Comparison of ENCODE assay signal across 10 mouse cellular contexts in the genomic region with DNA sequence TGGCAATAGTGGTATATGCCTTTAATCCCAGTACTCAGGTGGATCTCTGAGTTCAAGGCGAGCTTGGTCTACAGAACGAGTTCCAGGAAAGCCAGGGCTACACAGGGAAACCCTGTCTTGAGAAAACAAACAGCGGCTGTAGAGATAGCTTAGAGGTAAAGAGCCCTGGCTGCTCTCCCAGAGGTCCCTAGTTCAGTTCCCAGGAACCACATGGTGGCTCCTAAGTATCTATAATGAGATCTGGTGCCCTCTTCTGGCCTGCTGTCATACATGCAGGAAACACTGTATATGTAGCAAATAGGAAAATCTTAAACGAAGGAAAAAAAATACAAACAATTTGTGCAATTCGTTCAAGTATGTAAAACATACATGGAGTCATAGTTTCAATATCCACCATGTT.
A peak's percentile ranks its signal among the peaks of the same experiment; 100 is the strongest.
DNase-seq lines count a peak whose midpoint lies in the region; ATAC-seq and TF ChIP-seq lines count a peak whose summit lies in the region.
"Had no signal": no experiment of that assay in that cellular context is flagged by ENCODE, and none has a peak within 500 bp of the region (broad histone marks: within the 10 kb centered on the region; RNA-seq: fewer than 3 reads in every experiment).

No protein-coding gene starts in this region.

- H3K36me3 ChIP-seq in kidney, adult 2 months (ENCODE audit: control insufficient read depth, insufficient read depth, low read length) = peaks cover 14% of the 10 kb centered on the region
- peaks cover 38% of the 10 kb centered on the region; the same call in 1 of the 2 replicates for H3K36me3 ChIP-seq in kidney, embryonic 14.5 days (ENCODE audit: control insufficient read depth, insufficient read depth, low read length)
- H3K36me3 ChIP-seq in E14TG2a.4 (ENCODE audit: insufficient read depth, low read length) = no peaks in the 10 kb centered on the region
- H3K36me3 ChIP-seq in forebrain, embryonic 12.5 days (replicated peaks) = peaks cover 64% of the 10 kb centered on the region

- no peak overlapping the region for H3K4me3 ChIP-seq in kidney, adult 2 months (ENCODE audit: insufficient read depth, low read depth, low read length)
- no peak overlapping the region for H3K4me3 ChIP-seq in kidney, embryonic 14.5 days (ENCODE audit: low read length)
- H3K4me3 ChIP-seq in E14TG2a.4 (replicated peaks; ENCODE audit: low read length) = no peak overlapping the region
- H3K4me3 ChIP-seq in forebrain, embryonic 12.5 days (replicated peaks) = no peak overlapping the region
- H3K4me3 ChIP-seq: heart, embryonic 13.5 days; midbrain, embryonic 10.5 days had no signal

- 74% methylated on average over 5 of the region's 5 CpGs for WGBS in kidney, adult 2 months
- 79% methylated on average over 5 of the region's 5 CpGs for WGBS in kidney, embryonic 14.5 days
- WGBS in forebrain, embryonic 12.5 days = 80% methylated on average over 5 of the region's 5 CpGs

- TF ChIP-seq CTCF in kidney, adult 2 months (conservative IDR thresholded peaks at IDR 0.05; ENCODE audit: insufficient read depth, insufficient read length, low read depth, low read length) = 0 out of 2 replicates have a peak, but pooled peaks have one; percentile 20
- peak; percentile 25 for TF ChIP-seq CTCF in E14TG2a.4 (conservative IDR thresholded peaks at IDR 0.05; ENCODE audit: low read length)

- peak; percentile 58 for DNase-seq in kidney, adult 2 months
- DNase-seq in WW6 (ENCODE audit: low read depth, low spot score) = peak; percentile 16
- peak; percentile 29 for DNase-seq in lung, postnatal 10 days
- DNase-seq: right cerebral cortex, postnatal 14 days had no signal

- TF ChIP-seq POLR2A in kidney, adult 2 months (IDR thresholded peaks at IDR 0.05; ENCODE audit: low read depth, low read length) = no peak

- H3K9ac ChIP-seq in kidney, embryonic 14.5 days (ENCODE audit: low read depth, low read length) = no peak overlapping the region
- no peak overlapping the region for H3K9ac ChIP-seq in forebrain, embryonic 12.5 days
- H3K9ac ChIP-seq: heart, embryonic 13.5 days had no signal

- H3K27ac ChIP-seq in kidney, adult 2 months (ENCODE audit: insufficient read depth, low read depth, low read length) = no peak overlapping the region
- H3K27ac ChIP-seq in kidney, embryonic 14.5 days (ENCODE audit: low read depth, low read length) = no peak overlapping the region
- H3K27ac ChIP-seq in forebrain, embryonic 12.5 days = no peak overlapping the region
- H3K27ac ChIP-seq: heart, embryonic 13.5 days; midbrain, embryonic 10.5 days had no signal

- no peaks in the 10 kb centered on the region for H3K4me1 ChIP-seq in kidney, adult 2 months (ENCODE audit: control insufficient read depth, insufficient read depth, low read length)
- no peaks in the 10 kb centered on the region for H3K4me1 ChIP-seq in kidney, embryonic 14.5 days (ENCODE audit: control insufficient read depth, insufficient read depth, low read length)
- peaks cover 9% of the 10 kb centered on the region; the same call in 1 of the 2 replicates for H3K4me1 ChIP-seq in E14TG2a.4 (replicated peaks; ENCODE audit: low read depth, low read length)
- no peaks in the 10 kb centered on the region for H3K4me1 ChIP-seq in forebrain, embryonic 12.5 days
- H3K4me1 ChIP-seq: midbrain, embryonic 10.5 days had no signal

- no peaks in the 10 kb centered on the region for H3K27me3 ChIP-seq in kidney, adult 2 months (replicated peaks; ENCODE audit: control insufficient read depth, insufficient read depth, low read length)
- no peaks in the 10 kb centered on the region for H3K27me3 ChIP-seq in kidney, embryonic 14.5 days (ENCODE audit: control insufficient read depth, insufficient read depth, low read length)
- H3K27me3 ChIP-seq in E14TG2a.4 (ENCODE audit: insufficient read depth, low read length) = no peaks in the 10 kb centered on the region
- H3K27me3 ChIP-seq in forebrain, embryonic 12.5 days = no peaks in the 10 kb centered on the region
- H3K27me3 ChIP-seq: heart, embryonic 13.5 days had no signal

- H3K9me3 ChIP-seq in kidney, embryonic 14.5 days (ENCODE audit: control insufficient read depth, low read length) = no peaks in the 10 kb centered on the region
- H3K9me3 ChIP-seq in E14TG2a.4 (ENCODE audit: low read length) = no peaks in the 10 kb centered on the region
- H3K9me3 ChIP-seq in forebrain, embryonic 12.5 days = no peaks in the 10 kb centered on the region
- H3K9me3 ChIP-seq: heart, embryonic 13.5 days; midbrain, embryonic 10.5 days had no signal

- H3K4me2 ChIP-seq in kidney, embryonic 14.5 days (replicated peaks; ENCODE audit: low read depth, low read length) = no peak overlapping the region
- no peak overlapping the region for H3K4me2 ChIP-seq in forebrain, embryonic 12.5 days
- H3K4me2 ChIP-seq: heart, embryonic 13.5 days had no signal

- ATAC-seq in kidney, embryonic 14.5 days (ENCODE audit: low FRiP score, low TSS enrichment) = no peak
- ATAC-seq in forebrain, embryonic 12.5 days (ENCODE audit: low FRiP score) = no peak
- ATAC-seq in erythroid progenitor cell, adult 5-6 weeks (replicated peaks; ENCODE audit: low FRiP score, poor library complexity, severe bottlenecking) = no peak
